ENCODE assay signal across 8 mouse cellular contexts in the genomic region with DNA sequence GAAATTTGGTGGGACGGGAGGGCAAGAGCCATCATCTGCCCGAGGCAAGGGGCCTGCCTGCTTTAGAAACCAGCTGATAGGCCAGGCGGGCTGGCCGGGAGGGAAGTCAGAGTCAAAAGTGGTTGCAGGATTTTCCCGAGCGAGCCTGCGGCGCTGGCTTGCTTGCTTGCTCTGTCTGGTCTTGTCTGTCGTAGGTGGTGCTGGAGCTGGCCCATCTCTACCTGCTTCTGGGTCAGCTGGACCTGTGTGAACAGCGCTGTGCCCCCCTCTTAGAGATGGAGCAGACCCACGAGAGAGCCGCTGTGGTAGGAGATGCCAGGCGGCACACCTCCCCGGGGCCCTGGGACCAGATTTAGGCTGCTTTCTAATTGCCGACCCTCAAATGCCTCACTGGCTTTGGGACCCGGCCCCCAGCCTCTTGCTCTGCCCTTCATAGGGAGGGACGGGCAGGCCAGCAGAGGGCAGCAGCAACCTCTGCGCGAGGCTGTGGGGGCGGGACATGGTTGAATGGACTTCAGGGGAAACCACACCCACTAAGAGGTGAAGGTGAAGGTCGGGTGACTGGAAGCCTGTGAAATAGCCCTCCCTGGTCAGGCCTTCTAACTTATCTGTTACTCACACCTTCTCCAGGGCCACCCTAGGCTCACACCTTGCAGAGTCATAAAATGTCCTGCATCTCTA. TPM values are rescaled to one million over a fixed set of nuclear protein-coding genes. Genes with fewer than 3 reads are reported as not detected.
A peak's percentile ranks its signal among the peaks of the same experiment; 100 is the strongest.
DNase-seq lines count a peak whose midpoint lies in the region; ATAC-seq and TF ChIP-seq lines count a peak whose summit lies in the region.

No protein-coding gene starts in this region.

- WGBS in midbrain, embryonic 10.5 days, result 12% methylated on average over 21 of the region's 21 CpGs
- 12% methylated on average over 21 of the region's 21 CpGs for WGBS in midbrain, embryonic 16.5 days
- 16% methylated on average over 21 of the region's 21 CpGs for WGBS in intestine, embryonic 16.5 days
- 22% methylated on average over 21 of the region's 21 CpGs for WGBS in lung, adult 2 months

- H3K27me3 ChIP-seq in midbrain, embryonic 10.5 days (ENCODE audit: low read depth, poor library complexity, severe bottlenecking), result peaks cover 12% of the 10 kb centered on the region
- H3K27me3 ChIP-seq in midbrain, embryonic 16.5 days (ENCODE audit: control insufficient read depth, insufficient read depth, low read depth, low read length), result no peaks in the 10 kb centered on the region
- no peaks in the 10 kb centered on the region for H3K27me3 ChIP-seq in intestine, embryonic 16.5 days (replicated peaks; ENCODE audit: control insufficient read depth, insufficient read depth, low read length)

- no peak for TF ChIP-seq POLR2A in lung, adult 2 months (IDR thresholded peaks at IDR 0.05; ENCODE audit: borderline replicate concordance, extremely low read depth, low read depth, low read length)

- H3K4me2 ChIP-seq in midbrain, embryonic 16.5 days (ENCODE audit: low read length), result no peak overlapping the region
- H3K4me2 ChIP-seq in intestine, embryonic 16.5 days (ENCODE audit: low read depth, low read length), result peak overlapping the region; percentile 13; the same call in 1 of the 2 replicates

- peak; percentile 68 for TF ChIP-seq CTCF in lung, adult 2 months (IDR thresholded peaks at IDR 0.05; ENCODE audit: insufficient read depth, low read length)

- peaks cover 11% of the 10 kb centered on the region for H3K4me1 ChIP-seq in midbrain, embryonic 10.5 days
- no peaks in the 10 kb centered on the region for H3K4me1 ChIP-seq in midbrain, embryonic 16.5 days (ENCODE audit: control insufficient read depth, insufficient read depth, low read length)
- H3K4me1 ChIP-seq in intestine, embryonic 16.5 days (ENCODE audit: control insufficient read depth, insufficient read depth, low read length), result peaks cover 4% of the 10 kb centered on the region; the same call in 1 of the 2 replicates
- 0 out of 2 replicates have a peak, but pooled peaks cover 2% of the 10 kb centered on the region for H3K4me1 ChIP-seq in lung, adult 2 months (ENCODE audit: control insufficient read depth, insufficient read depth, low read length)

- H3K9ac ChIP-seq in midbrain, embryonic 16.5 days (ENCODE audit: low read depth, low read length), result no peak overlapping the region; the same call in 1 of the 2 replicates
- H3K9ac ChIP-seq in intestine, embryonic 16.5 days (ENCODE audit: low read depth, low read length), result no peak overlapping the region; the same call in 1 of the 2 replicates

- no peaks in the 10 kb centered on the region for H3K9me3 ChIP-seq in midbrain, embryonic 10.5 days (replicated peaks)
- H3K9me3 ChIP-seq in midbrain, embryonic 16.5 days (replicated peaks; ENCODE audit: control insufficient read depth, low read length, poor library complexity, severe bottlenecking), result no peaks in the 10 kb centered on the region
- no peaks in the 10 kb centered on the region for H3K9me3 ChIP-seq in intestine, embryonic 16.5 days (ENCODE audit: control insufficient read depth, low read length)

- H3K4me3 ChIP-seq in midbrain, embryonic 10.5 days, result peak overlapping the region; percentile 38
- H3K4me3 ChIP-seq in midbrain, embryonic 16.5 days (ENCODE audit: low read depth, low read length), result no peak overlapping the region
- no peak overlapping the region for H3K4me3 ChIP-seq in intestine, embryonic 16.5 days (ENCODE audit: low read length)
- peak overlapping the region; percentile 15 for H3K4me3 ChIP-seq in lung, adult 2 months (replicated peaks; ENCODE audit: extremely low read depth, low read depth, low read length)

- H3K36me3 ChIP-seq in midbrain, embryonic 10.5 days, result no peaks in the 10 kb centered on the region
- H3K36me3 ChIP-seq in midbrain, embryonic 16.5 days (ENCODE audit: control insufficient read depth, insufficient read depth, low read length), result no peaks in the 10 kb centered on the region
- H3K36me3 ChIP-seq in intestine, embryonic 16.5 days (ENCODE audit: control insufficient read depth, insufficient read depth, low read length), result no peaks in the 10 kb centered on the region

- H3K27ac ChIP-seq in midbrain, embryonic 10.5 days (replicated peaks), result peak overlapping the region; percentile 52; the same call in 1 of the 2 replicates
- H3K27ac ChIP-seq in midbrain, embryonic 16.5 days (ENCODE audit: low read length), result no peak overlapping the region
- no peak overlapping the region for H3K27ac ChIP-seq in intestine, embryonic 16.5 days (ENCODE audit: low read length)

- ATAC-seq in midbrain, embryonic 16.5 days, result no peak
- ATAC-seq in granulocyte monocyte progenitor cell, adult 5-6 weeks (replicated peaks; ENCODE audit: poor library complexity, severe bottlenecking), result peak; percentile 94
- ATAC-seq in intestine, embryonic 16.5 days, result peak; percentile 80
- ATAC-seq in erythroblast, adult 5-6 weeks (replicated peaks; ENCODE audit: low FRiP score, poor library complexity, severe bottlenecking), result no peak

- DNase-seq in midbrain, embryonic 10.5 days (ENCODE audit: low spot score), result peak; percentile 78
- peak; percentile 65 to 78 for DNase-seq in cerebellum, postnatal 14 days
- DNase-seq in lung, adult 2 months, result peak; percentile 81
- DNase-seq in retina, postnatal 1 day, result peak; percentile 78

RNA-seq across cellular contexts. Expression of a gene that starts 21.3 kb away (rescaled TPM):
- polyA plus RNA-seq in midbrain, embryonic 10.5 days (2016; fragmentation: Nextera tagmentation; extraction: Ambion mirVana), result 1.9 and 2.7 TPM in 2 replicates
- 0.75 and 1.0 TPM in 2 replicates for polyA plus RNA-seq in midbrain, embryonic 16.5 days (2015; fragmentation: Nextera tagmentation; extraction: Ambion mirVana)
- 1.3 and 8.5 TPM in 2 replicates for total RNA-seq in granulocyte monocyte progenitor cell, adult 5-6 weeks (2014; fragmentation: Nextera tagmentation)
- 8.8 and 16.9 TPM in 2 replicates for total RNA-seq in granulocyte monocyte progenitor cell, adult 5-6 weeks (2017)
- 5.0 and 5.1 TPM in 2 replicates for polyA plus RNA-seq in intestine, embryonic 16.5 days (2015; fragmentation: Nextera tagmentation; extraction: Ambion mirVana)
- 53.3 and 110 TPM in 2 replicates for polyA plus RNA-seq in lung, adult 2 months (2012; rRNA removed)
- 2.7 and 2.9 TPM in 2 replicates for total RNA-seq in erythroblast, adult 5-6 weeks (2015; ENCODE audit: low replicate concordance)
- total RNA-seq in erythroblast, adult 5-6 weeks (2017; ENCODE audit: low replicate concordance), result 1.4 and 3.2 TPM in 2 replicates

RNA-seq across cellular contexts. Expression of a gene that starts 25.7 kb away (rescaled TPM):
- 0.16 and 0.42 TPM in 2 replicates for polyA plus RNA-seq in midbrain, embryonic 10.5 days (2016; fragmentation: Nextera tagmentation; extraction: Ambion mirVana)
- 1.0 and 1.3 TPM in 2 replicates for polyA plus RNA-seq in midbrain, embryonic 16.5 days (2015; fragmentation: Nextera tagmentation; extraction: Ambion mirVana)
- 2.4 and 2.8 TPM in 2 replicates for total RNA-seq in granulocyte monocyte progenitor cell, adult 5-6 weeks (2014; fragmentation: Nextera tagmentation)
- 3.3 and 3.6 TPM in 2 replicates for total RNA-seq in granulocyte monocyte progenitor cell, adult 5-6 weeks (2017)
- 0.04 TPM in 1 of 2 replicates, not detected in the other for polyA plus RNA-seq in intestine, embryonic 16.5 days (2015; fragmentation: Nextera tagmentation; extraction: Ambion mirVana)
- 9.5 and 11.4 TPM in 2 replicates for polyA plus RNA-seq in lung, adult 2 months (2012; rRNA removed)
- total RNA-seq in erythroblast, adult 5-6 weeks (2015; ENCODE audit: low replicate concordance), result 0.77 and 2.5 TPM in 2 replicates
- 1.2 and 2.0 TPM in 2 replicates for total RNA-seq in erythroblast, adult 5-6 weeks (2017; ENCODE audit: low replicate concordance)

RNA-seq across cellular contexts. Expression of a gene that starts 25.8 kb away (rescaled TPM):
- polyA plus RNA-seq in midbrain, embryonic 10.5 days (2016; fragmentation: Nextera tagmentation; extraction: Ambion mirVana), result 27.3 and 29.4 TPM in 2 replicates
- 27.3 and 29.2 TPM in 2 replicates for polyA plus RNA-seq in midbrain, embryonic 16.5 days (2015; fragmentation: Nextera tagmentation; extraction: Ambion mirVana)
- total RNA-seq in granulocyte monocyte progenitor cell, adult 5-6 weeks (2014; fragmentation: Nextera tagmentation), result 8.0 and 9.4 TPM in 2 replicates
- 4.8 and 9.5 TPM in 2 replicates for total RNA-seq in granulocyte monocyte progenitor cell, adult 5-6 weeks (2017)
- polyA plus RNA-seq in intestine, embryonic 16.5 days (2015; fragmentation: Nextera tagmentation; extraction: Ambion mirVana), result 39.3 and 39.5 TPM in 2 replicates
- 15.7 and 16.2 TPM in 2 replicates for polyA plus RNA-seq in lung, adult 2 months (2012; rRNA removed)
- total RNA-seq in erythroblast, adult 5-6 weeks (2015; ENCODE audit: low replicate concordance), result 1.0 and 3.5 TPM in 2 replicates
- 0.56 and 2.7 TPM in 2 replicates for total RNA-seq in erythroblast, adult 5-6 weeks (2017; ENCODE audit: low replicate concordance)

Comparison
In these comparisons a context has a peak if more than half of its experiments do, and no peak if none do; other contexts are left out.
1. H3K4me3 ChIP-seq: peak in midbrain, embryonic 10.5 days (single experiment) and lung, adult 2 months (single experiment); none in midbrain, embryonic 16.5 days (single experiment) and intestine, embryonic 16.5 days (single experiment).
2. ATAC-seq: peak in granulocyte monocyte progenitor cell, adult 5-6 weeks (single experiment) and intestine, embryonic 16.5 days (single experiment); none in midbrain, embryonic 16.5 days (single experiment) and erythroblast, adult 5-6 weeks (single experiment).
3. Peak in every context shown above with its lines, with median percentiles within 50 percentile points of each other: DNase-seq.